Mouse (Mus musculus) CD4-positive helper T cell, adult 2 months (primary cell): Measurements from ENCODE around the gene Prcd.

Experiments
- DNase-seq: peaks from one replicate; pipeline ENCODE4 v3.0.0-alpha.2; 2012; ENCODE audit warnings: low read depth, missing footprints, low spot score

Gene Prcd

GRCm38 (mm10) chr11:116689622-116690021 is 36.3 kb downstream of the Prcd start:
- DNase-seq: no peak

- DNase-seq: no peak
Observed at GRCm38 (mm10) chr11:116690701-116691575, 37.6 kb downstream of the Prcd start.

GRCm38 (mm10) chr11:116693899-116694249 is 40.5 kb downstream of the Prcd start:
- DNase-seq: no peak

GRCm38 (mm10) chr11:116694250-116695193 is 41.2 kb downstream of the Prcd start:
- DNase-seq: peak; percentile 29

GRCm38 (mm10) chr11:116695194-116695880 is 42.0 kb downstream of the Prcd start:
- DNase-seq: no peak

- no peak for DNase-seq
Observed at GRCm38 (mm10) chr11:116696426-116696825, 43.1 kb downstream of the Prcd start.

GRCm38 (mm10) chr11:116697521-116697920 is 44.2 kb downstream of the Prcd start:
- no peak for DNase-seq

GRCm38 (mm10) chr11:116701377-116701841 is 48.1 kb downstream of the Prcd start:
- DNase-seq: peak; percentile 42

- DNase-seq: no peak
Observed at GRCm38 (mm10) chr11:116704336-116705035, 51.2 kb downstream of the Prcd start.

- no peak for DNase-seq
Observed at GRCm38 (mm10) chr11:116705204-116705608, 51.9 kb downstream of the Prcd start.

GRCm38 (mm10) chr11:116706363-116706762 is 53.0 kb downstream of the Prcd start:
- DNase-seq: no peak

- DNase-seq: no peak
Observed at GRCm38 (mm10) chr11:116710171-116710570, 56.8 kb downstream of the Prcd start.

- DNase-seq: no peak
Observed at GRCm38 (mm10) chr11:116710793-116711192, 57.5 kb downstream of the Prcd start.

GRCm38 (mm10) chr11:116714052-116714451 is 60.7 kb downstream of the Prcd start:
- no peak for DNase-seq
